Mouse (Mus musculus) layer of hippocampus, postnatal 10 days (tissue): Measurements from ENCODE around the gene Tubg1. TPM values are rescaled to one million over a fixed set of nuclear protein-coding genes. Genes with fewer than 3 reads are reported as not detected.
A peak's percentile ranks its signal among the peaks of the same experiment; 100 is the strongest.

Experiments
- DNase-seq, 2 experiments: peaks; one replicate each; pipeline ENCODE4 v3.0.0; 2021; ENCODE audit warnings: low spot score in 2 of 2
- total RNA-seq, 2 experiments: library from RNA; stranded (reverse); gene quantifications; 2 replicates each; pipeline ENCODE4 v1.2.3; 2021

Gene Tubg1
- total RNA-seq, 2 experiments from 2014 or later, result 43.1 to 47.3 TPM

GRCm38 (mm10) chr11:101164677-101165580 is 45.2 kb downstream of the Tubg1 start:
- DNase-seq, result no peak

DNA sequence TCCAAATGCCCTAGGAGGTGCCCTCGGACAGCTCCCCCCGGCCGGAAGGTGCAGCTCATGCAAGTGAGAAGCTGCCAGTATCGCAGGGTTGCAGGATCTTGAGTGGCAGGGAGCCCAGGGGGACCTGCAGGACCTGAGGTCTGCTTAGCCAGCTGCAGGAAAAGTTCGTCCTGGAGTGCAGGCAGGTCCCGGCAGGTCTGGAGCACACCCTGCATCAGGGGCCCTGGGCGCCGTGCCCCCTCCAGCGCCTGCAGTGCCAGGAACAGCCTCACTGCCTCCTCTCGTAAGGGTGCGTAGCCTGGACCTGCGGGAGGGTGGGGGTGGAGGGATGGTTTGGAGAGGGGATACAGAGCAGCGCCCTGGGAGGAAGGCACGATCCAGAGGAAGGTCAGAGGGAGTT is 46.6 kb downstream of the Tubg1 start:
- no peak for DNase-seq

- DNase-seq, result no peak
Observed at GRCm38 (mm10) chr11:101167211-101167962, 47.6 kb downstream of the Tubg1 start.

DNA sequence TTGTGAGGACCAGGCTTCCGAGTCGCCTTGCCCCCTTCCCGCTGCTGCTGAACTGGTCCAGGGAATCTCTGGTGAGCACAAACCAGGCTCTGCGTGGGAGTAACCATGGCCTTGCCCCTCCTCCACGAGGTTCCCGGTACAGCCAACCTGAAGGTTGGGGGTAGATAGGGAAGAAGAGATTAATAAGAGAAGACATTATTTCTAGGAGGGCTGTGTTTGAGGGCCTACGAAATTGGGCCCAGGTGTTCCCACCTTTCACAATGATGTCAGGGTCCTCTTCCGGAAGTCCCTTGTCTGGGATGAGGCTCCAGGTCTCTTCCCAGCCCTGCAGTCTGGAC is 48.2 kb downstream of the Tubg1 start:
- DNase-seq, result no peak

DNA sequence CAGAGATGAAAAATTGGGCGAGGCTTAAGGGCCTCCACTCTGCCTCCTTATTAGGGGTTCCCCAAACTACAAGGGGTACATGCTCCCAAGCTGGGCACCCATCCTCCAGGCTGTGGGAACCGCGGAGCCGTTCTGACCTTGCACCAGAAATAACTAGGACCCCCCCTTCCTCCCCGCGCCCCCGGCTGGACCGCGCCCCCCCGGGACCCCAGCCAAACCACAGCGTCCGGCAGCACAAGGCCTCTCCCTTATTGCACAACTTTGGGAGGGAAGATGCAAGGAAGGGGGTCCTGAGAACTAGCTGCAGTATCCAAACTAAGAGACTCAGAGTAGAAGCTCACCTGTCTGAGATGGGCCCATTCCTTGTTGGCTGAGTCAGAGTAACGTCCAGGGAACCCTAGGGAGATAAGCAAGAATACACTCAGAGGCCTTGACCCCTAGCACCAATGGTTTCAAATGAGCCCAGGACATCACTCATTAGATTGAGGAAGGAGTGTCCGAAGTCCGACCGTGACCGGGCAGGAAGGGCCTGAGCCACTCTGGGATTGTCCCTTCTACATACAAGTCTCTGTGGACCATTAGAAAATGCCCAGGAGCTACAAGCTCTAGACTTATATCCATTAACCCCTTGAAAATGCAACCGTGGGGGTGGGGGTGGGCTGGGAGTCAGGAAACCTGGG is 48.7 kb downstream of the Tubg1 start:
- no peak for DNase-seq

GRCm38 (mm10) chr11:101169301-101170107 is 49.8 kb downstream of the Tubg1 start:
- no peak for DNase-seq

- peak in 1 of 2 experiments; percentile 42 for DNase-seq
Observed at GRCm38 (mm10) chr11:101170354-101170810, 50.6 kb downstream of the Tubg1 start, which contains the start of gene Cntnap1. TSS of gene Cntnap1 (plus strand) at chr11:101170523.

DNA sequence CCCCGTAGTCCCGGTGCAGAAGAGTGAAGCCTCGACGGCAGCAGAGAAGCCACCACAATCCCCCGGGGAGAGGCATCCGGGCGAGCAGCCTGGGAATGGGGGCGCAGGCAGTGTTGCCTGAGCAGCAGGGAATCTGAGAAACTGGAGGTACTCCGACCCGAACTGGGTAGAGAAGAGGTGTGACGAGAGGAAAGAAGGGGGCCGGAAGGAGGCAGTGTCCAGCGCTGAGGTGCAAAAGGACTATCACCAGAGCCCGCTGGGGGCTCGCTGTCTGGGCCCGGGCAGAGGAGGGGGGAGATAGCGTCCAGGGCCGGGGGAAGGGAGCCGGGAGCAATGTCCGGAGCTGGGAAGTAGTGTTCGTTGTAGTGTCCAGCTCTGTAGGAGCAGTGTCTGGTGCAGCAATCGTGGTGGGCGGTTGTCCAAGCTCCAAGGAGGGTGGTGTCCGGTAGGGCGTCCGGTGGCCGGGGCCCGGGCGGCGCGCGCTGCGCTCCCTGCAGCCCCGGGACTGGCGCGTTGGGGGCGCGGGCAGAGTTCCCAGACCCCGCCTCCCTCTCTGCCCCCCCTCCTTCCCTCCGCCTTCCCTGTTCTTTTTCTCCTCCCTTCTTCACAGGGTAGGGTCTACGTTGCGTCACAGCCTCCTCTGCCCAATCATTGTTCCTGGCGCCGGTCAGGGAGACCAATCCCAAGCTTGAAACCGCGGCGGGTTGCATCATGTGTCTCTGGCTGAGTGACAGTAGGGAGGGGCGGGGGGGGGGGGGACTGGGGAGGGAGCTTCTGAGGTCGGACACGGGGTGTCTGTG is 51.3 kb downstream of the Tubg1 start, which contains the start of gene Plekhh3:
Gene Plekhh3 (minus strand): TSS at position 541 of the 800 bp plus-strand sequence.
- DNase-seq, result peak; percentile 91

GRCm38 (mm10) chr11:101171721-101172433 is 52.1 kb downstream of the Tubg1 start:
- DNase-seq, result peak; percentile 62 to 75

DNA sequence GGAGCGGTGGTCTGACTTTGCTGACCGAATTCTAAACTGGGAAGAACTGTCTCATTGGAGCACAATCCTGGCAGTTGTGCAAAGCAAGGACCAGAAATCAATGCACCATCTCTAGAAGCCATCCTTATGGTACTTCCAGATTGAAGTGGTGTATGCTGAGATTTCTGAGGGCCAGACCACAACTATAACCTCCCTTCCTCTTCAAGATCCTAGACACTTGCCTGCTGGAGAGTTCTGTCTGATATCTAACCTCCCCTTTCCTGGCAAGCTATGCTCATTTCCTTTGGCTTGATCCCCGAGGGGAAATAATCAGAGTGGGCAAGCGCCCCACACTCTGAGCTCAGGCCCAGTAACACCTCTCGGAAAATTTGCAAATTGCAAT is 52.7 kb downstream of the Tubg1 start:
- DNase-seq, result no peak

- no peak for DNase-seq
Observed at GRCm38 (mm10) chr11:101173112-101173511, 53.4 kb downstream of the Tubg1 start.

DNA sequence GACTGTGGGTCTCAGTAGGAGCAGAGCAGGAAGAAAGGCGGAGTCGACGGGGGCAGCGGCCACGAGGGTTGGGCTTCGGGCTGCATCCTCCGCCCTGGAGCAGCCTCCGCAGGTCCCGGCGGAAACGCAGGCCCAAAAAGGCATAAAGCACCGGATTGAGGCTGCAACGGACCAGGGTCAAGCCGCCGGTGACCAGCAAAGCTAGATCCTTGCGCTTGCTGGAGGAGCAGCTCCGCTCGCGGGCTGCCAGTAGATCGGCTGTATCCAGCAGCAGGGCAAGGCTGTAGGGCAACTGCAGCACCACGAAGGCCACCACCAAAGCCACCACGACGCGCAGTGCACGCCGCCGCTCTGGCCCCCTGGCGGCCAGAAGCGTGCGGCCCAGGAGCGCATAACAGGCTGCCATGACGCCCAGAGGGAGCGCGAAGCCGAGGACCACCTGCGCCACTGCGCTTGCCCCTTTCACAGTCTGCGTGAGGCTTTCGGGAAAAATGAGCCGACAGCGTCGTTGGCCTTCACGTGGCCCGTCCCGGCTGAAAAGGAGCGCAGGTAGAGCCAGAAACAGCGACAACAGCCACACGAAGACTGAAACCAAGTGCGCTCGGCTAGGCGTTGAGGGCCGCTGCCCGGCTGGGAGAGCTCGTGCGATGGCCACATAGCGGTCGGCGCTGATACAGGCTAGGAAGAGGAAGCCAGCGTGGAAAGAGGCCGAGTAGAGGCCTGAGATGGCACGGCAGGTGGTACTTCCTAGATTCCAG is 54.1 kb downstream of the Tubg1 start:
- peak; percentile 65 to 79 for DNase-seq

DNA sequence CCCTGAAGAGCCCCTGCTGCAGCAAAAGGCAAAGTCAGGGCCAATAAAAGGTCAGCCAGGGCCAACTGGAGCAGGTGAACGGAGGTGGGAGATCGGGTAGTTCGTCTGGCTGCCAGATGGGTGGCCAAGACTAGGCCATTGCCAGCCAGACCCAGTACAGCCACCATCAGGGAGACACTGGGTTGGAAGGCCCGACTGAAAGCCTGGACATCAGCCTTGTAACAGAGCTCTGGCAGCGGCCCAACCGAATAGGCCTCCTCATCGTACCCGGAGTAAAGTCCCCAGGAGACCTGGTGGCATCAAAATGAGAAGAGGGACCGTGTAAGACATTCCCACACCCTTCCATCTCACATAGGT is 54.6 kb downstream of the Tubg1 start:
- DNase-seq, result no peak

- DNase-seq, result no peak
Observed at GRCm38 (mm10) chr11:101174851-101175628, 55.3 kb downstream of the Tubg1 start, which contains the start of gene Ccr10. TSS of gene Ccr10 (minus strand) at chr11:101175443.

- DNase-seq, result peak in 1 of 2 experiments; percentile 50
Observed at GRCm38 (mm10) chr11:101175636-101176116, 55.9 kb downstream of the Tubg1 start.
